Mouse (Mus musculus) cortical plate, adult 2 months (tissue): ENCODE measurements around the gene Oas1h.

Experiments used
- CTCF ChIP-seq: fragments of 200-500 bp; IDR thresholded peaks from 2 replicates; pipeline ENCODE4 v1.5.1; 2011; ENCODE audit warnings: mild to moderate bottlenecking, control low read depth, low read length; ENCODE audit not compliant: insufficient read depth; ENCODE audit errors: extremely low read depth
- POLR2A ChIP-seq: fragments of 200-500 bp; IDR thresholded peaks from 2 replicates; pipeline ENCODE4 v1.6.1; 2011; ENCODE audit warnings: mild to moderate bottlenecking, low read length, control low read depth; ENCODE audit not compliant: insufficient read depth; ENCODE audit errors: extremely low read depth

GRCm38 (mm10) chr5:120870081-120870480 lies 8.9 kb downstream of the Oas1h start:
- TF ChIP-seq CTCF (no peak), POLR2A (no peak)
